Mouse (Mus musculus): Measurements from ENCODE around the gene Obscn.

Obscn gene

GRCm38 (mm10) chr11:59058025-59058424, 78.2 kb downstream of the Obscn start:
- 42% methylated on average over 3 of the region's 3 CpGs for WGBS

- WGBS, result 70% methylated on average over 9 of the region's 9 CpGs
These were observed 85.2 kb downstream of the Obscn start for GRCm38 (mm10) chr11:59051031-59051430.

- 76% methylated on average over 15 of the region's 15 CpGs for WGBS
These were observed 91.4 kb downstream of the Obscn start for GRCm38 (mm10) chr11:59044703-59045330.

- WGBS, result 91% methylated on average over 13 of the region's 13 CpGs
These were observed 107.2 kb downstream of the Obscn start for GRCm38 (mm10) chr11:59029003-59029402.

- 89% methylated on average over 6 of the region's 6 CpGs for WGBS
These were observed 109.8 kb downstream of the Obscn start for GRCm38 (mm10) chr11:59026411-59026810.

GRCm38 (mm10) chr11:59015052-59015451, 121.2 kb downstream of the Obscn start:
- WGBS, result 25% methylated on average over 9 of the region's 9 CpGs

GRCm38 (mm10) chr11:59002327-59003079, 133.7 kb downstream of the Obscn start:
- WGBS, result 86% methylated on average over 7 of the region's 7 CpGs

GRCm38 (mm10) chr11:59000635-59001034, 135.6 kb downstream of the Obscn start:
- 77% methylated on average over 21 of the region's 21 CpGs for WGBS

- 85% methylated on average over 6 of the region's 6 CpGs for WGBS
These were observed 136.4 kb downstream of the Obscn start for GRCm38 (mm10) chr11:58999830-59000229.

GRCm38 (mm10) chr11:58999158-58999557, 137.0 kb downstream of the Obscn start:
- 72% methylated on average over 11 of the region's 11 CpGs for WGBS

- WGBS, result 87% methylated on average over 5 of the region's 5 CpGs
These were observed 138.7 kb downstream of the Obscn start for GRCm38 (mm10) chr11:58997541-58997940.

GRCm38 (mm10) chr11:58995807-58996370, 140.3 kb downstream of the Obscn start:
- 43% methylated on average over 12 of the region's 12 CpGs for WGBS

- 84% methylated on average over 9 of the region's 9 CpGs for WGBS
These were observed 141.0 kb downstream of the Obscn start for GRCm38 (mm10) chr11:58995061-58995806.

GRCm38 (mm10) chr11:58994337-58994826, 141.8 kb downstream of the Obscn start:
- 3% methylated on average over 32 of the region's 35 CpGs for WGBS

- 83% methylated on average over 6 of the region's 6 CpGs for WGBS
These were observed 143.0 kb downstream of the Obscn start for GRCm38 (mm10) chr11:58993091-58993670.

- WGBS, result 85% methylated on average over 3 of the region's 3 CpGs
These were observed 144.3 kb downstream of the Obscn start for GRCm38 (mm10) chr11:58991911-58992310.

GRCm38 (mm10) chr11:58990794-58991193, 145.4 kb downstream of the Obscn start:
- 71% methylated on average over 9 of the region's 9 CpGs for WGBS

GRCm38 (mm10) chr11:58990141-58990540, 146.1 kb downstream of the Obscn start:
- 86% methylated on average over 17 of the region's 17 CpGs for WGBS

GRCm38 (mm10) chr11:58989166-58989565, 147.0 kb downstream of the Obscn start:
- WGBS, result 96% methylated on average over 4 of the region's 4 CpGs

- 81% methylated on average over 3 of the region's 3 CpGs for WGBS
These were observed 150.8 kb downstream of the Obscn start for GRCm38 (mm10) chr11:58985299-58985917.

- WGBS, result 72% methylated on average over 7 of the region's 7 CpGs
These were observed 151.5 kb downstream of the Obscn start for GRCm38 (mm10) chr11:58984657-58985056.

All from cerebral cortex, adult 2 months (tissue).